Mouse (Mus musculus) CH12.LX (cell line): Measurements from ENCODE around the gene BC030867.

Experiments used
- BHLHE40 ChIP-seq: IDR thresholded peaks from 2 replicates; pipeline ENCODE4 v1.6.1; 2011; ENCODE audit warnings: mild to moderate bottlenecking, low read depth, low read length, improper control_type of control experiment
- CTCF ChIP-seq, 2 experiments: IDR thresholded peaks in 1 of 2; conservative IDR thresholded peaks in 1 of 2; 2 replicates each; pipeline ENCODE4 v1.5.1; 2011 to 2012; ENCODE audit warnings: low read depth in 2 of 2, low read length in 2 of 2, improper control_type of control experiment in 1 of 2, inconsistent platforms in 1 of 2, mild to moderate bottlenecking in 1 of 2, moderate library complexity in 1 of 2
- POLR2A ChIP-seq: IDR thresholded peaks from 2 replicates; pipeline ENCODE4 v1.6.1; 2011; ENCODE audit warnings: low read depth, mild to moderate bottlenecking, improper control_type of control experiment, low read length
- USF1 ChIP-seq: IDR thresholded peaks from 2 replicates; pipeline ENCODE4 v1.6.1; 2014; ENCODE audit warnings: low read depth, mild to moderate bottlenecking, inconsistent platforms, low read length, improper control_type of control experiment
- ZNF384 ChIP-seq: IDR thresholded peaks from 2 replicates; pipeline ENCODE4 v1.6.1; 2012; ENCODE audit warnings: low read depth, low read length, improper control_type of control experiment, inconsistent platforms

DNA sequence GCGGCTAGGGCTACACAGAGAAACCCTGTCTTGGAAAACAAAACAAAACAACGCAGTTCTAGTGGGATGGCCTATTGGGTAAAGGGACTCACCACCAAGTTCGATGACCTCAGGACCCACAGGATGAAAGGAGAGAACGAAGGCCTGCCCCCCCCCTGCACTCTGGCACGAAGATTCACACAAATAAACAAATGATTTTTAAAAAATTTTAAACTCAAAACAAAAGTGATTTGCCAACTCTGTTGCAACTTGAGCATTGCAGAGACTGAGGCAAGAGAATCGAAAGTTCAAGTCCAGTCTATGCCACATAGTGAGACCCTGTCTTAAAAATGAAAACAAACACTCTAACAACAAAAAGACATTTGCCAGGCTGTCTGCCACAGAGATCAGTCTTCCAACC, 8.0 kb upstream of the BC030867 start:
- TF ChIP-seq POLR2A (no peak), CTCF (conservative IDR thresholded peaks at IDR 0.05 in 1 of 2, IDR thresholded peaks at IDR 0.05 in 1 of 2; ENCODE audit: low read depth in 2 of 2, low read length in 2 of 2) (no peak), ZNF384 (no peak), BHLHE40 (no peak), USF1 (no peak)
